Mouse (Mus musculus) embryonic facial prominence, embryonic 13.5 days (tissue): ENCODE measurements around the gene Olfr281. TPM values are rescaled to one million over a fixed set of nuclear protein-coding genes. Genes with fewer than 3 reads are reported as not detected.

Source experiments
- ATAC-seq: fragments of 200-750 bp; cut with Nextera tagmentation; 2 replicates; pipeline ENCODE4 v1.8.0; 2017; ENCODE audit warnings: low read depth; ENCODE audit not compliant: insufficient number of reproducible peaks, insufficient read depth, low FRiP score, low TSS enrichment
- H3K27ac ChIP-seq: fragments of 300-500 bp; sonication (generic); 2 replicates; pipeline ENCODE4 v1.5.1; 2015; ENCODE audit warnings: moderate library complexity, mild to moderate bottlenecking, inconsistent platforms
- H3K27me3 ChIP-seq: fragments of 300-500 bp; sonication (generic); 2 replicates; pipeline ENCODE4 v1.6.1; 2015; ENCODE audit warnings: mild to moderate bottlenecking, inconsistent platforms
- H3K36me3 ChIP-seq: fragments of 300-500 bp; sonication (generic); 2 replicates; pipeline ENCODE4 v1.6.1; 2015; ENCODE audit warnings: mild to moderate bottlenecking, inconsistent platforms
- H3K4me1 ChIP-seq: fragments of 300-500 bp; sonication (generic); 2 replicates; pipeline ENCODE4 v1.6.1; 2015; ENCODE audit warnings: inconsistent platforms
- H3K4me2 ChIP-seq: fragments of 300-500 bp; sonication (generic); 2 replicates; pipeline ENCODE4 v1.6.1; 2015; ENCODE audit warnings: moderate library complexity, mild to moderate bottlenecking, inconsistent platforms
- H3K4me3 ChIP-seq: fragments of 300-500 bp; sonication (generic); 2 replicates; pipeline ENCODE4 v1.5.1; 2015; ENCODE audit warnings: mild to moderate bottlenecking, inconsistent platforms
- H3K9ac ChIP-seq: fragments of 300-500 bp; sonication (generic); 2 replicates; pipeline ENCODE4 v1.6.1; 2015; ENCODE audit warnings: mild to moderate bottlenecking, inconsistent platforms
- H3K9me3 ChIP-seq: fragments of 300-500 bp; sonication (generic); 2 replicates; pipeline ENCODE4 v1.6.1; 2016; ENCODE audit warnings: inconsistent platforms
- WGBS: fragments of 180-500 bp; shearing (Covaris S2); methylation state at CpG from one replicate; pipeline ENCODE4 v1.1.7; 2015; ENCODE audit warnings: mixed read lengths; 5-methylcytosine and 5-hydroxymethylcytosine counted together
- polyA plus RNA-seq: library from polyadenylated mRNA; unstranded; fragments of >200 nt; fragmentation: Nextera tagmentation; extraction: Ambion mirVana; gene quantifications from 2 replicates; pipeline ENCODE4 v1.2.1, GENCODE M21; 2015

Gene Olfr281
- polyA plus RNA-seq, 1 experiment from 2014 or later, result not detected

- H3K4me3 ChIP-seq, result no peak overlapping the region
- no peak for ATAC-seq
- 92% methylated on average over 8 of the region's 8 CpGs for WGBS
- no peak overlapping the region for H3K4me2 ChIP-seq
- no peaks in the 10 kb centered on the region for H3K9me3 ChIP-seq
- no peaks in the 10 kb centered on the region for H3K36me3 ChIP-seq
- H3K27me3 ChIP-seq, result no peaks in the 10 kb centered on the region
- H3K27ac ChIP-seq, result no peak overlapping the region
- 0 out of 2 replicates have a peak, but pooled peaks cover 2% of the 10 kb centered on the region for H3K4me1 ChIP-seq
- no peak overlapping the region for H3K9ac ChIP-seq
Observed at GRCm38 (mm10) chr15:98486433-98487021, 34.1 kb downstream of the Olfr281 start.

GRCm38 (mm10) chr15:98491332-98491731, 38.9 kb downstream of the Olfr281 start:
- no peak for ATAC-seq
- no peak overlapping the region for H3K9ac ChIP-seq
- H3K4me1 ChIP-seq, result no peaks in the 10 kb centered on the region
- WGBS, result 76% methylated on average over 2 of the region's 2 CpGs
- no peaks in the 10 kb centered on the region for H3K36me3 ChIP-seq
- H3K27ac ChIP-seq, result no peak overlapping the region
- no peak overlapping the region for H3K4me2 ChIP-seq
- H3K27me3 ChIP-seq, result no peaks in the 10 kb centered on the region
- no peak overlapping the region for H3K4me3 ChIP-seq
- H3K9me3 ChIP-seq, result no peaks in the 10 kb centered on the region

GRCm38 (mm10) chr15:98492102-98492501, 39.7 kb downstream of the Olfr281 start, which contains the start of gene Olfr279:
Gene Olfr279, plus strand, starts transcription at chr15:98492402.
- Histone ChIP-seq H3K4me2 (no peak within 1 kb of the TSS), H3K36me3 (no peaks in the 10 kb centered on the region), H3K27ac (no peak within 1 kb of the TSS), H3K4me1 (no peaks in the 10 kb centered on the region), H3K4me3 (no peak within 1 kb of the TSS), H3K9me3 (no peaks in the 10 kb centered on the region), H3K9ac (no peak within 1 kb of the TSS), H3K27me3 (no peaks in the 10 kb centered on the region)
- 32% methylated on average over 4 of the region's 4 CpGs for WGBS
- no peak for ATAC-seq

- no peaks in the 10 kb centered on the region for H3K4me1 ChIP-seq
- H3K27me3 ChIP-seq, result no peaks in the 10 kb centered on the region
- ATAC-seq, result no peak
- no peak overlapping the region for H3K4me2 ChIP-seq
- no peaks in the 10 kb centered on the region for H3K36me3 ChIP-seq
- 90% methylated on average over 17 of the region's 17 CpGs for WGBS
- no peaks in the 10 kb centered on the region for H3K9me3 ChIP-seq
- no peak overlapping the region for H3K27ac ChIP-seq
- no peak overlapping the region for H3K9ac ChIP-seq
- no peak overlapping the region for H3K4me3 ChIP-seq
Observed at GRCm38 (mm10) chr15:98497631-98498030, 45.2 kb downstream of the Olfr281 start.

GRCm38 (mm10) chr15:98503317-98503716, 50.9 kb downstream of the Olfr281 start:
- no peak overlapping the region for H3K4me3 ChIP-seq
- H3K27ac ChIP-seq, result no peak overlapping the region
- H3K9me3 ChIP-seq, result no peaks in the 10 kb centered on the region
- no peaks in the 10 kb centered on the region for H3K27me3 ChIP-seq
- H3K36me3 ChIP-seq, result no peaks in the 10 kb centered on the region
- 79% methylated on average over 3 of the region's 3 CpGs for WGBS
- ATAC-seq, result no peak
- no peak overlapping the region for H3K4me2 ChIP-seq
- no peak overlapping the region for H3K9ac ChIP-seq
- H3K4me1 ChIP-seq, result peaks cover 5% of the 10 kb centered on the region; the same call in 1 of the 2 replicates

- no peak overlapping the region for H3K9ac ChIP-seq
- no peak overlapping the region for H3K4me3 ChIP-seq
- 15% methylated on average over 18 of the region's 18 CpGs for WGBS
- H3K9me3 ChIP-seq, result no peaks in the 10 kb centered on the region
- H3K27ac ChIP-seq, result no peak overlapping the region
- no peak for ATAC-seq
- no peaks in the 10 kb centered on the region for H3K36me3 ChIP-seq
- H3K27me3 ChIP-seq, result no peaks in the 10 kb centered on the region
- H3K4me2 ChIP-seq, result 0 out of 2 replicates have a peak overlapping the region, but pooled peaks have one; percentile 14
- peaks cover 5% of the 10 kb centered on the region; the same call in 1 of the 2 replicates for H3K4me1 ChIP-seq
Observed at GRCm38 (mm10) chr15:98504514-98504913, 52.1 kb downstream of the Olfr281 start.

GRCm38 (mm10) chr15:98506253-98506957, 54.0 kb downstream of the Olfr281 start:
- 82% methylated on average over 9 of the region's 9 CpGs for WGBS
- H3K27me3 ChIP-seq, result no peaks in the 10 kb centered on the region
- ATAC-seq, result no peak
- H3K4me1 ChIP-seq, result peaks cover 9% of the 10 kb centered on the region
- no peak overlapping the region for H3K9ac ChIP-seq
- no peaks in the 10 kb centered on the region for H3K36me3 ChIP-seq
- H3K9me3 ChIP-seq, result no peaks in the 10 kb centered on the region
- H3K4me3 ChIP-seq, result no peak overlapping the region
- H3K4me2 ChIP-seq, result no peak overlapping the region
- no peak overlapping the region for H3K27ac ChIP-seq

GRCm38 (mm10) chr15:98507321-98507720, 54.9 kb downstream of the Olfr281 start:
- no peak for ATAC-seq
- Histone ChIP-seq H3K27ac (no peak overlapping the region), H3K4me3 (no peak overlapping the region), H3K4me1 (peaks cover 9% of the 10 kb centered on the region), H3K36me3 (no peaks in the 10 kb centered on the region), H3K4me2 (no peak overlapping the region), H3K9me3 (no peaks in the 10 kb centered on the region), H3K9ac (no peak overlapping the region), H3K27me3 (no peaks in the 10 kb centered on the region)
- WGBS, result 89% methylated on average over 5 of the region's 6 CpGs

- Histone ChIP-seq H3K4me3 (no peak overlapping the region), H3K4me1 (peaks cover 7% of the 10 kb centered on the region), H3K9me3 (no peaks in the 10 kb centered on the region), H3K4me2 (no peak overlapping the region), H3K27ac (no peak overlapping the region), H3K36me3 (no peaks in the 10 kb centered on the region), H3K9ac (no peak overlapping the region), H3K27me3 (no peaks in the 10 kb centered on the region)
- ATAC-seq, result no peak
- WGBS, result 58% methylated on average over 2 of the region's 2 CpGs
Observed at GRCm38 (mm10) chr15:98509387-98509786, 57.0 kb downstream of the Olfr281 start.

Other genes with a start within 250 kb of the Olfr281 start
- not detected in 2 replicates for gene Gm44579, start 231.6 kb upstream of the Olfr281 start, polyA plus RNA-seq
- not detected in 2 replicates for gene Olfr287, start 231.5 kb upstream of the Olfr281 start, polyA plus RNA-seq
- not detected in 2 replicates for gene Olfr286, start 218.1 kb upstream of the Olfr281 start, polyA plus RNA-seq
- gene H1fnt, start 195.3 kb upstream of the Olfr281 start, polyA plus RNA-seq, result not detected in 2 replicates
- gene Zfp641, start 156.4 kb upstream of the Olfr281 start, polyA plus RNA-seq, result 0.90 and 1.4 TPM in 2 replicates
- gene Olfr285, start 135.2 kb upstream of the Olfr281 start, polyA plus RNA-seq, result not detected in 2 replicates
- 0.22 and 0.59 TPM in 2 replicates for gene Olfr284, start 111.6 kb upstream of the Olfr281 start, polyA plus RNA-seq
- gene Olfr283, start 71.6 kb upstream of the Olfr281 start, polyA plus RNA-seq, result not detected in 2 replicates
- not detected in 2 replicates for gene Olfr282, start 21.4 kb upstream of the Olfr281 start, polyA plus RNA-seq
- gene OR5BS1P, start 17.3 kb downstream of the Olfr281 start, polyA plus RNA-seq, result not detected in 2 replicates
- gene Lalba, start 30.1 kb downstream of the Olfr281 start, polyA plus RNA-seq, result not detected in 2 replicates
- not detected in 2 replicates for gene Olfr279, start 39.8 kb downstream of the Olfr281 start, polyA plus RNA-seq
- 139 and 142 TPM in 2 replicates for gene Kansl2, start 81.7 kb downstream of the Olfr281 start, polyA plus RNA-seq
- 63.1 and 66.2 TPM in 2 replicates for gene Ccnt1, start 118.3 kb downstream of the Olfr281 start, polyA plus RNA-seq
- gene 4930415O20Rik, start 118.4 kb downstream of the Olfr281 start, polyA plus RNA-seq, result not detected in 2 replicates
- gene Adcy6, start 157.5 kb downstream of the Olfr281 start, polyA plus RNA-seq, result 11.7 and 19.5 TPM in 2 replicates
- gene Cacnb3, start 178.3 kb downstream of the Olfr281 start, polyA plus RNA-seq, result 55.6 and 55.7 TPM in 2 replicates
- gene Ddx23, start 210.3 kb downstream of the Olfr281 start, polyA plus RNA-seq, result 34.5 and 35.4 TPM in 2 replicates
- 0.50 and 0.59 TPM in 2 replicates for gene Rnd1, start 224.9 kb downstream of the Olfr281 start, polyA plus RNA-seq